Mouse (Mus musculus) mouse embryonic stem cell (cell line): ENCODE measurements at regions not wholly inside any gene's neighbourhood (a gene's known extent, or its start where the extent isn't known, plus 50 kb on each side); places are given as distances from the start of the nearest gene placed in this dataset.

Experiments used
- in situ Hi-C, 2 experiments: fragments of 300-500 bp; cut with MboI; formaldehyde crosslinking; loops; 1 replicate in 1 of 2; 3 replicates in 1 of 2; pipeline ENCODE4 v1.14.3; 2019 to 2020; ENCODE audit warnings: low sequenced_read_pairs in 2 of 2, low pct_unique_long_range_greater_than_20kb in 1 of 2, mixed read lengths in 1 of 2; ENCODE audit not compliant: unreplicated experiment in 1 of 2

DNA sequence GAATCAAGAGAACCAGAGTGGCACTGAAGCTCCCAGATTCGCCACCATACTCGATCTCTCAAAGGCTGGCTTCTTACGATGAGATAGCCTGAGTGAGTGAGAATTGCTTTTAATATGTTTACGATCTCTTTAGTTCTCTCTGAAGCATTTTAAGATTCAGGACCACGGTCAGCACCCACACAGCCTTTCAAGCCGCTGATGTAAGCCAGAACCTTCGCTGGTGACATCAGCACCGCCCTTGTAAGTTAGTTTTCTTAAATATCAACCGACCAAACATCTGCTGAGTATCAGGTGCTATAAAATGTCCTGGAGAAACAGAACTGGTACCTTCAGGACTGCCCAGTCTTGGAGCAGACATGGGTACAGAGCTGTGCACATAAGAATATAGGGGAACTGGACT lies 141.6 kb downstream of the Dmrta2 start:
- in situ Hi-C loops: no loop called here

DNA sequence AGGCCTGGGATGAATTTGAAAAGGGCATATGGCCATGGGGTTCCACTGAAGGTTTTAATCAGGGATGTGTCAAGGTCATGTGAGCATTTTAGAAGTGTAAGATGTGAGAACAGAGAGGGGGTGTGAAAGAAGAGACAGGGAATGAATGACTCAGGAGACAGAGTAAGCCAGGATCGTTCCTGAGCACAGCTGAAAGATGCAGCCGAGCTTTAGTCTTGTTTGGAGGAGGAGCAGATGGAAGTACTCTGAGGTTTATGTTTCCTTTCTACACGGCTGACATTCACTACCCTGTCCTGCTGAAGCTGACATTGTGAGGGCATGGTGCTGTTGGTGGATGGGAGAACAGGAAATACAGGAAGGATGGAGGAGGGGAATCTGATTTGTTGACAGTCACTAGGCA lies 142.0 kb downstream of the Dmrta2 start:
- in situ Hi-C loops: no loop called here

DNA sequence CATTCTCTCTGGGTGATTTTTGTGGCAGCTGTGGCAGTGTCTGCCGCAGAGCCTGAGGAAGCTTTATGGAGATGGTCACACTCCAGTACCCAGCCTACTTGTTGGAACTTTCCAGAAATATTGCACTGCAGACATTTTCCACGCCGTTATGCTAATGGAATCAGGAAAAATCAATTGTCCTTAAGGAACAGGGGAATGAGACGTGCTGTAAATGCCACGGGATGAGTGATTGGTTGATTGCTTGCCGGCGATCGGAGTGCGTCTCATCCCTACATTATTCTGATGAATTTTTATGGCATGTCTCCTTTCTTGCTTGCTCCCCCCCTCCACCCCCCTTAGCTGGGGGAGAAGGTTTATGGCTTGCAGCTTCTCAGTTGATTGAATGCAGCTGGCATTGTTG lies 142.9 kb downstream of the Dmrta2 start:
- in situ Hi-C loops: no loop called here

DNA sequence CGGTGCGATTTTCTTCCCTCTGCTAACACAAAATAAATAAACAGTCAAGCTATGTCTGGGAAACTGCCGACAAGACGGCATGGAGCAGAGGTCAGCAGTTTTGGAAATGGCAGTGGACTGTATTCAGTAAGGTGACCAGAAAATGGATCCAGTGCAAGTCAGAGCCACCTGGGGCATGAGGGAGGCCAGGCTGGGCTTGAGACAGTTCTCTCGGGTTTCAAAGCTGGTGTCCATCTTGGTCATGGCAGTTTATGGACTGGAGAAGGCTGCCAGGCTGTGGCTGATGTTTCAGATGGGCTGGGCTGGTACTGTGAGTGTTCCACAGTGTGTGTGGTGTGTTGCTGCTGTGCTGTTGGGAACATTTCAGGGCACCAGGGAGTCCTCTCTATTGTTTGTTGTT lies 143.6 kb downstream of the Dmrta2 start:
- in situ Hi-C loops: no loop called here

DNA sequence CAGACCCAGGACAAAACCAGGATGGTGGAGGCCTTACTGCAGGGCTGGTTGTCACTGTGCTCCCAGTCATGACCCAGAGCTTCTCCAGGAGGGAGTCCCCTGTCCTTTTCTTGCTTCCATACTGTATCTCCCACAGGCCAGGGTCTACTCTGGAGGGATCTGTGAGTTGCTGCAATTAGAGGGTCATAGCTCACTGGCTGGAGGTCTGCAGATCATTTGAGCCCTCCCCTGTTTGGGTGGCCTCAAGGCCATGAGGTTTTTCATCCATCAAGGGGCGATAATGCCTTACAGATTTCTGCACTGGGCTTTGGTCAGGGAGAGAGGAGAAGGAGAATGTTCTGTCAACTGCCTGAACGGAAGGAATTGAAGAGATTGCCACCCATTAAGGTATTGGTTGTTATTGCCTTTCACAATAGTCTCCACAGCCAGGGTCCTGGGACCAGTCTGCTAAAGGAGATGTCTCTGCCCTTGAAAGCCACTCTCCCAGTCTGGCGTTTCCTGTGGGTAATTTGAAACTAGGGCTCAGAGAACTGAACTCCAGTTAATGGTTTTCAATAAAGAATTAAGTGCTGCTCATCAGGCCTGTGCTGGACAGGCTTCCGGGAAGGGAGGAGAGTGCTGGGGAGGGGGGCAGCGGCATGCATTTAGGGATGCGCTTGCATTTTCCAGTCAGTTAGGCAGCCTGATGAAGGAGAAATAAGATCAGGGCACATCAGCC lies 147.4 kb downstream of the Dmrta2 start:
- in situ Hi-C loops: no loop called here

DNA sequence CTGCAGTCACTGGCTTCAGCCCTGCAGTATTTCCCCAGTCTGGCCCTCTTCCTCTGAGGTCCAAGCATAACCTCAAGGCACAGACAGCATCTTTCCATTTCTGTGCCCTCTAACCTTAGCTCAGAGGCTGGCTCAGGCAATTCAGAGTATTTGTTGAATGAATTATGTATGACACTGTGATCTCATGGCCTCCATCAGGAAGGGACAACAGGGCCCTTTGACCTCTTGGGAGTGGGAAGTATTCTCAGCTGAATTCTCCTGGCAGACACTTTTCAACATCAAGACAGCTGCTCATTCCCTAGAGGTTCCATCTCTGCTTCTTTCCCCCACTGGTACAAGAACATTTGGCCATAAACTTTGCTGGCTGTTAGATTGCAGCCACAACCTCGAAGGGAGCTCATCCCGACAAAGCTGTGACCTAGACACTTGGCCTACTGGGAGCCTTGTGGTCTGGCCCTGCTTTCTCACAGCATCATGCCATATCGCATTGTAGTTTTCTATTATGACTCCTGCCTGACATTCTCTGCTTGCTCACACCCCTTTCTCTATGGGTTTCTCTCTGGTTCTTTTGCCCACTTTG lies 150.2 kb downstream of the Dmrta2 start:
- in situ Hi-C loops: no loop called here

DNA sequence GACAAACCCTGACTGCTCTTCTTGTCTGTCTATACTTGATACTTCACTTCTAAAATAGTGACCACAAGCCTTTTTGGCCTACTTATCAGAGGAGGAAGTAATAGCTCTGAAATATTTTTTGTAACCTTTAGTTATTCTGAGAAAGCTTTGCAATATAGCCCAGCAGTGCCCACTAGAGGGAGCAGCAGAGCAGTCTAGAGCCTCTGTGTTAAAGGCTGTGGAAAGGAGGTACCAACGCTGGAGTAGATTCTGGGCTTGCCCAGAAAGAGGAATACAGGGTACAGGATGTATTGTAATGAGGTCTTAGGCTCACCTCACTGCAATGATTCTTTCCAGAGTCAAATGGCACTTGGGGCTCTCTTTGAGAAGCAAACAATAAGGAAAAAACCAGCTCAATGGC lies 151.1 kb downstream of the Dmrta2 start:
- in situ Hi-C loops: no loop called here

DNA sequence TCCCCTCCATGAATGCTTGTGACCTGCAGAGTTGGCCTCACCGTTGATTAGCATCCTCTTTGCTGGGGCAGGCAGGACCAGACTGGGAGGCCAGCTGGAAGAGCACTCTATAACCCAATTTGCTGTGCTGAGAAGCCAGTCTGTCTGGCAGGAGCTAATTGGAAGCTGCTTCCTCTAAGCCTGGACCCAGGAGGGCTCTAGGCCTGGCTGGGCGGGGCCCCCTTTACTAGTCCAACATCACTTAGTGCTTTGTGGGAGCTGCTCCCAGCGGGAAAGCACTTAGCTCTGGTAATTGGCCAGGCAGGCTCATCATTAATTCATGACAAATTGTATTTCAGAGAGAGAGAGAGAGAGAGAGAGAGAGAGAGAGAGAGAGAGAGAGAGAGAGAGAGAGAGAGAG lies 151.7 kb downstream of the Dmrta2 start:
- in situ Hi-C loops: no loop called here

DNA sequence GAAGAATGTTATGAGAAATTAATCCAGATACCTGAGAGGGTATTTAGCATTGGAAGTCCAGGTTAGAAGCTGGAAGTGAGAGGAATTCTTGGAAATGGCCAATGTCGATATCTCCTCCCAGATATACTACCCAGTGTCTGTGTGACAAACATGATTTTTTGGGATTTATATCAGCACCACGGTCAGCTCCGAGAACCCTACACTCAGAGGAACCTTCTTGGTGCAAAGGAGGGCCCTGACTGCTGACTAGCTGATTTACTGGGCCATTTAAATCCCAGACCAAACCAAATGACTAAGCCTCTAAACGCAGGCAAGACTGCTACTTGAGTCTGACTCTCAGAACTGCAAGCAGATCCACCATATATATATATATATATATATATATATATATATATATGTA lies 154.2 kb downstream of the Dmrta2 start:
- in situ Hi-C loops: no loop called here

DNA sequence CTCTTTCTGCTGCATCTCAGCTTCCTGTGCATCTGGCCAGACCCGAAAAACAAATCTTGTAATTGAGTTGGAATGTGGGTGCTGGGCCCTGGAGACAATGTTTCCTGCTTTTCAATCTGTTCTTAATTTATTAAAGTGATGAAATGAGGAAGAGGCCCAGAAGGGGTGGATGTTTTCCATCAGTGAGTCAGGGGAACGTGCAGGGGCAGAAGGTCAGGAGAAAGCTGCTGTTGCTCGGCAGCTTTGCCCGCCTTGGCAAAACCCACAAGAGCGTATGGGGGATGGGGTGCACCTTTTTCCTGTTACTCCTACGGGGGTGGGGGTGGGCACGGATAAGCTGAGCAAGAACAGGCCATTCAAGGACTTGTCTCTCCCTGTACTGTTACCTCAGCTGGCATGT lies 156.2 kb downstream of the Dmrta2 start:
- in situ Hi-C loops: no loop called here

DNA sequence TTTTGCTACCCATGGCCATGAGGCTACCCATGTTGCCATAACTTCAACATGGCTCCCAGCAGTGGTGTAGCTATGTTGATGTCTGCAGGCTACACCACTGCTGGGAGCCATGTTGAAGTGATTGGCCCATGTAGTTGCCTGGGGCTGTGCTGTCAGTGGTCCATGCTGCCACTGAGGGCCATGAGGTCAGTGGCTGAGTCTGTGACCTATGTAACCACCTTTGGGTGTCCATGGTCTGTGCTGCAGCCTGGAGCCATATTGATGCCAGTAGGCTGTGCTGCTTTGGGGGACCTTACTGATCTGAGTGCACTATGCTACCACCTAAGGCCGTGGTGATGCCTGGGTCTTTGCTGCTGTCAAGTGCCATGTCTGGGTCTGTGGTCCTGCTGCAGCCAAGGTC lies 167.4 kb downstream of the Dmrta2 start:
- in situ Hi-C loops: no loop called here

DNA sequence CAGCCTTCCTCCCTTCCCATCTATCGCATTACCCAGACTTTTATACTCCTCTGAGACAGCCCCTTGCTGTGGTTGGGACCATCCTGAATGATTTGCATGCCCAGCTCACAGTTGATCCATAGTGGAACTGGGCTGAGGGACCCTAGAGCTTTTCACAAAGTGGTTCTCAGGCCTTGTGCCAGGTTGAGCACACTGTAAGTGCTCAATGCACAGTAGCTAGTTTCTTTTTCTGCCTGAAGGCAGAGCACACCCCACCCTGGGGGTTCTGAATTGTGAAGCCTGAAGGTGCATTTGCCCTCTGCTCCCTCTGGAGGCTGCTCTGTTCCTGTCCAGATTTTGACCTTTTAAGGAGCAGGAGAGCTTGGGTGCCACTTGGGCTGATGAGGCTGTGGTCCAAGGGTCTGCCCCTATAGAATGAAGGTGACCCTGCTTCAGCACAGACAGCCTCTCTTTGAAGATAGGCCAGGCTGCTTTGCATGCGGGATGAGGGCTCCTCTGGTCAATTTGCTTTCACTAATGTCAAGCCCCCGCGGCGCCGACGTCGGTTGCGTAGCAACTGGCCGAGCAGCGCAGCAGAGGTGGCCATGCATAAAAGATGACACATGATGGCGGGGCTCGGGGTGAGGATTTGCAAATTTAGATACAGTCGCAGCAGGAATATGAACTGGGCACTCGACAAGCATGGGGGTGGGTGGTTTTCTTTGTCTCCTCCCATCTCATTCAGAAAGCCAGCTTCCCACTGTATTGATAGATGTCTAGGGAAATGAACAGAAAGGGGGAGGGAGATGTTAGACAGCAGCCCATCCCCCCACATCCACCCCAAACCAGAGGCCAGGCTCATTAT lies 174.5 kb downstream of the Dmrta2 start:
- in situ Hi-C loops: no loop called here
